Mouse (Mus musculus) mouse embryonic stem cell (cell line): Measurements from ENCODE around the gene Chit1.

ENCODE experiments used
- in situ Hi-C, 2 experiments: fragments of 300-500 bp; cut with MboI; formaldehyde crosslinking; loops; 1 replicate in 1 of 2; 3 replicates in 1 of 2; pipeline ENCODE4 v1.14.3; 2019 to 2020; ENCODE audit warnings: low sequenced_read_pairs in 2 of 2, low pct_unique_long_range_greater_than_20kb in 1 of 2, mixed read lengths in 1 of 2; ENCODE audit not compliant: unreplicated experiment in 1 of 2

Chit1 gene

DNA sequence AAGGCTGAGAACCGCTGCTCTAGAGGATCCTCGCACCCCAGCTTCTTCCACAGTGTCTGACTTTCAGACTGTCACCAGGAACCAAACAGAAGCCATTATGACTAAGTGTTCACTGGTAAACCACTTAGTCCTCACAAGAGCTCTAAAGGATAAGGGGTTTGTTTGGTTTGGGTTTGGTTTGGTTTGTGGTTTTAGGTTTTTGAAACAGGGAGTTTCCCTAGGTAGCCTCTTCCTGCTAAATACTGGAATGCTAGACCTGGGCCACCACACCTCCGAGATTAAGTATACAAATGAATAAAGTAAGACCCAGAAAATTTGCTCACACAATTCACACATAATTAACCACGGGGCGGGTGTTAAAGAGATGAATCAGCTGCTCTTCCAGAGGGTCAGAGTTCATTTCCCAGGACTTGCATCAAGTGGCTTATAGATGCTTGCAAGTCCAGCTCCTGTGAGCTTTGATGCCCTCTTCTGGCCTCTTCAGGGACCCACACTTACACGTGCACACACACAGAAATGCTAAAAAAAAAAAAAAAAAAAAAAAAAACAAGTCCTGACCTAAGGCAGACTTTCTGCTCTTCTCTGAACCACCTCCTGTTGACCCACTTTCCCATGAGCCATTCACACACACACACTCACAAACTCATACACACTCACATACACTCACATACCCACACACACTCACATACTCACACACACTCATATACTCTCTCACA is 51.6 kb downstream of the Chit1 start:
- in situ Hi-C loops, result no loop called here

DNA sequence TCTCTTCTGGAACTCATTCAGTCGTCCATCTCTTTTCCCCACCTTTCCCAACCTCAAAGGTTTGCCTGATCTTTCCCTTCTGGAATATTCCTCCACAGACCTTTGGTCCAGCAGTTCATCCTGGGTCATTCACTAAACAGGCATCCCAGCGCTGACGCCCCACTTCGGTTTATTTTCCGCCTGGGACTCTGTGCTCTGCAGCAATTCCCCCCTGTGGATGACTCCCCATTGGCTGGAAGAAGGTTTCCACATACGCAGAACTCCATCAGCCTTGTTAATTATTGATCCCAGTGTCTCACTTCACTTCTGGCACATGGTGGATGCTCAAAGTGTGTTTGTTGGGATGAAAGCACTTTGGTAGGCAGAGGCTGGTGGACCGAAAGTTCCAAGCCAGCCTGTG is 52.4 kb downstream of the Chit1 start:
- in situ Hi-C loops, result no loop called here

DNA sequence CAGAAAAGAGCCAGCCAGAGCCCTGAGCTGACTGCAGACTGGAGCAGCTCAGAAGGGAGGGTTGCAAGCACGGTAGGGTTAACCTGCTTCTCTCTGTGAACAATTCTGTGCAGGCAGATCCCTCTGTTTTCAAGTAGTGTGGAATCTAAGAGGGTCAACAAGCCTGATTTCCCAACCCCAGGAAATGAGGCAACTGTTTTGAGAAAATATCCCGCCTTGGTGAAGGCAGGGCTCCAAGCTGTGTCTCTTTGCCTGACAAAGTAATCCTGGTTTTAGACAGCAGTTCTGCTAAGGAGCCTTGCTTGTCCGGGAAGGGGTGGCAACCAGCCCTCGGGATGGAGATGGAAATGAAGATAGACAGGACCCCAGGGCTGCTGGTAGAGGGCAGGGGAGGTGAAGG is 53.4 kb downstream of the Chit1 start:
- in situ Hi-C loops, result no loop called here

DNA sequence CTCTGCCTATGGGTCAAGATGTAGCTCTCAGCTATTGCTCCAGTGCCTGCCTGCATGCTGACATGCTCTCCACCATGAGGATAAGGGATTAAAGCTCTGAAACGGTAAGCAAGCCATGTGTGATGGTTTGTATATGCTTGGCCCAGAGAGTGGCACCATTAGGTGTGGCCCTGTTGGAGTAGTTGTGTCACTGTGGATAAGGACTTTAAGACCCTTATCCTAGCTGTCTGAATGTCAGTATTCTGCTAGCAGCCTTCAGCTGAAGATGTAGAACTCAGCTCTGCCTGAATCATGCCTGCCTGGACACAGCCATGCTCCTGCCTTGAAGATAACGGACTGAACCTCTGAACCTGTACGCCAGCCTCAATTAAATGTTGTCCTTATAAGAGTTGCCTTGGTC is 55.5 kb downstream of the Chit1 start:
- in situ Hi-C loops, result no loop called here

DNA sequence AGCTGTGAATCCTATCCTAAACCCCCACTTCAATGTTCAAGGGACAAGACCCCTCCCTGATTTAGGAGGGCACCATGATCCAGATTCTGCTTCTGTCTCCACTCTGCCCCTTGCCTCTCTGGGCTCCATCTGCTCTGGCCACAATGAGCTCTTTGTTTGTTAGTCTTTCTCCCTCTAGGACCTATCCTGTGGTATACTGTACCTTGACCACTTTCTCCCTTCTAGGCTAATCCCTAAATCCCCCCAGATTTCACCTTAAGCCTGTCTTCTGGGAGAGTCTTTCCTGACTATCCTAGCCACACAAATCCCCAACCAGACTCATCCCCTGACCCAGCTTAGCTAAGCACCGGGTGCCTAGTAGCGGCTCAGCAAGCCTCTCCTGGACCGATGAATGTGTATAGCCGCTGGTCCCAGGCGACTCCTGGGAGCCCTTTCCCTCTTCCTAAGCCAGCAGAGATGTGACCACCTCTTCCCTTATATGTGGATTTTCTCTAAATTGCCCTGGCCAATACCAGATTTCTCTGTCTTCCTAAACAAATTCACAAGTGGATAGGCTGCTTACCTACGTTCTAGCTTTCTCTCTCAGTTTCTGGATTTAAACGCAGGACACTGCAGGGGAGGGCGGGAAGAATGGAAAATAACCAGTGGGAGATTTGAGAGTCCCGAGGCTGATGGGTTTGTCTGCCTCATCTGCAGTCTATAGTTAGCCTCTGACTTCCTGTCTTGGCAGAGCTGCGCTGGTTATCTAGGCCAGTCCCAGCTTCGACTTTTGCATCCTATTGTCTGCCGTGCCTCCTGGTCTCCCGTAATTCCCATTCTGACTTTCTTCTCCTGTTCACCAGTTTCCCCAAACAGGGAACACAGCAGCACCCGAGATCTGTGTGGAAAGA is 56.6 kb downstream of the Chit1 start:
- in situ Hi-C loops, result no loop called here

DNA sequence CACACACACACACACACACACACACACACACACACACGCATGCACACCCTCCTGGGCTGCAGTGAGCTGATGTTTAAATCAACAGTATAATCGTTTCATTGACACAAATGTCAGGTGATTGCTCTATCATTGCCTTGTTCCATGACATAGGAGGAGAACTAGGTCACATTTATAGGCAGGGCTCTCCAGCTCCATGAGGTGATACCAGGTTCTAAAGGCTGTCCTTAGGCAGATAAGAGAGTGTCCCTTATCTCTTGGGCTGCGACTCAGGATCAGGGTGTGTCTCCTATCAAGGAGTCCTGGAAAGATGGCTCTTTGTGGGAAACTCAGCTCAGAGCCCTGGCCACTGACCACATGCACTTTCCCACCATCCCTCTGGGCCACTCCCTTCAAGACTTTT is 57.5 kb downstream of the Chit1 start:
- in situ Hi-C loops, result no loop called here

DNA sequence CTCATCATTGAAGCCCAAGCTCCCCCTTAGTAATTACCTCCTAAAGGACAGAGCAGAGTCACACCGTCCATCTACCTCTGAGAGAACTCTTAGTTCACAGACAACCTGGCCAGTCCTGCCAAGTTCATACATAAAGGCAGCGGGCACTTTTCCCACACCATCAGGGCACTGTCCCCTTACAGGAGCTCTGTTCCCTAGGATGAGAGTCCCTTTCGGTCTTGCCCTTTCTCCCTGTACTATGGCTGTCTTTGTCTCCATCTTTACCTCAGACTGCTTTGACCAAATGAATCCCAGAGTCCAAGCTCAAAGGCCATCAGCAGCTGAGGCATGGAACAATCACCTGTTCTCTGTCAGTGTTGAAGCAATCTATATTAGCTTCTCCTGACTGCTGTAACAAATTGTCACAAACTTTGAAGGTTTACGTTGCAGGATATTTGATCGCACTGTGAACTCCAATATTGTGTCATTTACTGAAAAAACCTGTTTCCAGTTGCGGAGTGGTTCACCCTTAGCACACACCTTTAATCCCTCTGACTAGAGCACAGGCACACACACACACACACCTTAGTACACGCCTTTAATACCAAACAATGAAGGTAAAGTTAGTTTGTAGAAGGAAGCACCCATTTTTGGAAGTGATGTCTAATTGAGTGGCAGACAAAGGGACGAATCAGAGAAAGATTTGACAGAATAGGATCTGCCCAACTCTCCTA is 58.1 kb downstream of the Chit1 start:
- in situ Hi-C loops, result no loop called here

DNA sequence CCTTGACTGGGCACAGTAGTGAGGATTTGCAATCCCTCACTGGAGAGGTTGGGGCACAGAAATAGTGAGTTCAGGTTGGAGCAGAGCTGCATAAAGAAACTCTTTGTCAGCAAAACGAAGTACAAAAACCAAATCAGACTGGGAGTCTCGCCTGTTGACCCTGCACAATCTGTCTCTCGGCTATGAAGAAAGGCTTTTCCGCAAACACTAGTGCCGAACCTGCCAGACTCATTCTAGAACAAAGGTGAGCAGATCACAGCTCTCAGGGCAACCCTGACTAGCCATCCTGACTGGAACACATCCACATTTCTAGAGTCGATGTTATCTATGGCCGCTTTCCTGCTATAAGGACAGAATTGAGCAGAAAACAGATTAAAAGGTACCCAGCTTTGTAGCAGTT is 62.0 kb downstream of the Chit1 start:
- in situ Hi-C loops, result no loop called here

DNA sequence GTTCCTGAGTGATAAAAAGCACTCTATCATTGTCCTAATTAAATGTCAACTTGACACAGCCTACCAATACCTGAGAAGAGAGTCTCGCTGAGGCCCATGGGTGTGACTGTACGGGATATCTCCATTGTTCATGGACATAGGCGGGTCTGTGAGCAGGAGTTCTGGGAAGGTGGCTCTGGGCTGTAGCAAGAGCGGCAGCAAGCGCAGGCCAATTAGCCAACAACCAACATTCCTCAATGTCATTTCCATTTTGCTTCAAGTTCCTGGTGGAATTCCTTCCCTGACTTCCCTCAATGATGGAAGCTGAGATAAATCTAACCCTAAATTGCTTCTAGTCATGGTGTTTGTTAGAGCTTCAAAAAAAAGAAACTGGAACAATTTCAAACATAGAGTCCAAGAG is 66.9 kb downstream of the Chit1 start:
- in situ Hi-C loops, result no loop called here

DNA sequence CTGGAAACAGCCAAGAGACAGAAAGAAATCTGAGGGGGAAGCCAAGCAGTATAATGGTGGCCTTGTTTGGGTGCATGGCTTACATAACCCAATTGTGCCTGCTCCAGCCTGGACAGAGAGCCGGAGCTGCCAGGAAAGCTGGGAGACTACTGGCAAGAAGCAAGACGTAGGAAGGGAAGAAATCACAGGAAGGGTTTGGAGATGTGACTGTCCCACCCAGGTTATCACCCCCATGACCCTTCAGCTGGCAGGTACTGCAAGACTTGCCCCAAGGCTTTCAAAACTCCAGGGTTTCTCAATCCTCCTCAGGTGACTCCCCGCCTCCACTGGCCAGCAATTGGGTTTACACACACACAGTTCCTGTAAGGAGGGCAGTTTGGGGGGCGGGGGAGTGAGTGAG is 71.0 kb downstream of the Chit1 start, which contains the start of gene Chil1:
Gene Chil1, plus strand, starts transcription at position 152 of the 400 bp plus-strand sequence.
- in situ Hi-C loops, result no loop called here

DNA sequence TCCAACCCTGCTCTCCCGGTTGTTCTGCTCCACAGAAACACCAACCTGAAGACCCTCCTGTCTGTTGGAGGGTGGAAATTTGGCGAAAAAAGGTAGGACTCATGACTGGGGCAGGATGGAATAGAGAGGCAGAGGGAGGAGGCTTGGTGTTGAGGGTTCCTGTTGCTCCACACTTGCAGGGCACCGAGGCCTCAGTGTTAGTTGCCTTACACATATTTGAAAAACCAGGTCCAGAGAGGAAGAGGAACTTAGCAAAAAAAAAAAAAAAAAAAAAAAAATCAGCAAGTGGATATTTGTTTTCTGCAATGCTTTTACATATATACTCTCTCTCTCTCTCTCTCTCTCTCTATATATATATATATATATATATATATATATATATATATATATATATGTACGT is 73.0 kb downstream of the Chit1 start:
- in situ Hi-C loops, result no loop called here

DNA sequence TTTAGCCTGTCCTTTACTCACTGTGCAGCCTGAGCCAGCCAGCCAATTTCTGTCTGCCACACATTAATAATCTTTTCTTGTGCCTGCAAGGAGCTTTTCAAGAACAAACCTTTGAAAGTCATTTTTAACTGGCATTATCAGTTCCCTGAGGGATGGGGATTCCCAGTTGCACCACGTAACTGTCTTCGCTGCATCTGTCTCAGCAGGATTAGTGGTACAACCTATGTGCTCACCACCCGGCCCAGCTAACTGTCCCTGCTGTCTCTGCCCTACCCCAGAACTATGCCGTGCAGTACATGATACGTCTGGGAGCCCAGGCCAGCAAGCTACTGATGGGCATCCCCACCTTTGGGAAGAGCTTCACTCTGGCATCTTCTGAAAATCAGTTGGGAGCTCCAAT is 77.2 kb downstream of the Chit1 start:
- in situ Hi-C loops, result no loop called here

DNA sequence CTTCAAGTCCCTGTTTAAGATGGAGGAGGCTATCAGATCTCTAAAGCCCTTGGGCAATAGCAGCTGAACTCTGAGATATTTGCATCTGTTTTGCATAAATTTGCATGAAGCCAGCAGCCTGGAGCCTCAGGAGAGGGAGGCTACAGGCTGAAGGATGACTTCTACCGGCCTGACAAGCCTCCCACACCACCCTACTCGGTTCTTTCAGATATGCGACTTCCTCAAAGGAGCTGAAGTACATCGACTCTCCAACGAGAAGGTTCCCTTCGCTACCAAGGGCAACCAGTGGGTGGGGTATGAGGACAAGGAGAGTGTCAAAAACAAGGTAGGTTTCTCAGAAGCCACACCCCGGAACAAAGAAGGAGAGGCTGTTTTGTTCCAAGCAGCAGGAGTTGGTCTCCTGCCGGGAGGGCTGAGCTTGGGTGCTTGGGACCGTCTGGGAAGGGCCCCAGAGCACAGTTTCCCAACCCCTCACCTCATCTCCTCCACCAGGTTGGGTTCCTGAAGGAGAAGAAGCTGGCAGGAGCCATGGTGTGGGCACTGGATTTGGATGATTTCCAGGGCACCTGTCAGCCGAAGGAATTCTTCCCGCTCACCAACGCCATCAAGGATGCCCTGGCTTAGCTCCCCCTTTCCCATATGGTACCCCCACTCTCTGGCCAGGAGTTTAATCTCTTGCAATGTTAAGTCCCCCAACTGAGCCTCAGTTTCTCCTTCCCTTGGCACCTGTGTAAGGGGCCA is 78.1 kb downstream of the Chit1 start:
- in situ Hi-C loops, result no loop called here

DNA sequence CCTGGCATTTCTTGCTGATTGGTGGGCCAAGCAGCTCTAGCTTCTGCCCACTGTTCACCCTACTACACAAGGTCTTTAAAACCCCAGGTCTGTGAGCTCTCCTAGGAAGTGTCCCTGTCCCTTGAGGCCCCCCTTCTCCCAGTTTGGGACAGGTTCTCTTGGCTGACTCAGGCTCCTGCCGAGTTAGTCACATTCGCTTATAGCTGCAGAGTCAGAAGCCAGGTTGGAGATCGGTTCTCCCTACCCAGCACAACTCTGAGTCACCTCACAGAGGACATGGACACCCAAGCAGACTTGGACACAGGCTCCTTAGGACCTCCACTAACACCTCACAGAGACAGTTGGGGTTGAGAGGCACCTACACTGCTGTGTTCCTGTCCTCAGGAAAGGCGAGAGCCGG is 80.2 kb downstream of the Chit1 start:
- in situ Hi-C loops, result no loop called here

DNA sequence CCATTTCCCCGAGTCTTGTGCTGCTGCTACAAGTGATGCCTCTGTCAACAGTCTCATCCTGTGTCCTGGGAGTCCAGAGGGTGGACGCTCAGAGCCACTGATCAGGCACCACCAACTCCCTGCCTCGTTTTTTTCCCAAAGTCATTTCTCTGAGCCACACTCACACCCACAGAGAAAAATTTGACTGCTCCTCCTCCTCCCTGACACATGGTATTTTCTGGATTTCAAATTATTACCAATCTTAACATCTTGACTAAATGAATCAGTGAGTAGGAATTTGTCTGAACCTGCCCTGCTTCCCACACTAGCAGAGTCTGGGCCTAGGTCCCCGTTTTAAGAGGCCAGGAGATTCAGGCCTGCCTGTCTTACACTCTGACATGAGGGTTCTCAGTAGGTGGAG is 81.0 kb downstream of the Chit1 start:
- in situ Hi-C loops, result no loop called here

DNA sequence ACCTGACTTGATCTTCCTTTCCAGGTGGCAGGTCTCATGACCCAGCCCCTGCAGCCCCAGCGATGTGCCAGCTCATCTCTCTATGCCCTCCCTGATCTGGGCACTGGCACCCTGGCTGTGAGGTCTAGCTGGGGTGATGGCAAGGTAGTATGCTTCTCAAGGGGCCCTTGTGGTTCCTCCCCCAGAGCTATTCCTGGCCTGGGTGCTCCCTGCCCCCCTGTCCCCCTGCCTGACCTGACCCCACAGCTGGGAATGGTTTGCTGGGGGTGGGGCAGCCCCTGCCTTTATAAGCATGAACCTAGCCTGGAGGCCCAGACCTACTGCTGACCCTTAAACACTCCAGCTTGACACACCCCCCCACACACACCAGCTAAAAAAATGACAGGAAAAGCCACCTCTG is 82.1 kb downstream of the Chit1 start, which contains the start of gene Mybph:
Gene Mybph, plus strand, starts transcription at position 323 of the 400 bp plus-strand sequence.
- in situ Hi-C loops, result no loop called here

DNA sequence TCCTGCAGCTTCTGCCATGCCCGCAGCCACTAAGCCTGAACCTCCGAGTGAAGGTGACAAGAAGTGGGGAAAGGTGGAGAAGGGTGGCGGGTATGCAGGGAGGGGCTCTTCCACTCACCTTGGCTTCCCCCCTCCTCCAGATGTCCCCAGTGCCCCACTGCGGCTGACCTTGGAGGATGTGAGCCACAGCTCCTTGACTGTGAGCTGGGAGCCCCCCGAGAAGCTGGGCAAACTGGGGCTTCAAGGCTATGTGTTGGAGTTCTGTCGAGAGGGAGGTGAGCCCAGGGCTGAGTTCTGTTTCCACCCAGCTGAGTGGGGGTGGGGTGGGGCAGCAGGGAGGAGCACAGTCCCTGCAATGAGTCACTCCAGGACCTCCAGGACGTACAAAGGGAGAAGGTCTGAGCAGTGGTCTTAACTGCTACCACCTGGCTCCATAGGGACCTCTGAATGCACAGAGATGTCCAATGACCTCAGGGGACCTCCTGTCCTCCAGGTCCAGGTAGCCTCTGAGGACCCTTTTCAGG is 82.7 kb downstream of the Chit1 start:
- in situ Hi-C loops, result no loop called here

DNA sequence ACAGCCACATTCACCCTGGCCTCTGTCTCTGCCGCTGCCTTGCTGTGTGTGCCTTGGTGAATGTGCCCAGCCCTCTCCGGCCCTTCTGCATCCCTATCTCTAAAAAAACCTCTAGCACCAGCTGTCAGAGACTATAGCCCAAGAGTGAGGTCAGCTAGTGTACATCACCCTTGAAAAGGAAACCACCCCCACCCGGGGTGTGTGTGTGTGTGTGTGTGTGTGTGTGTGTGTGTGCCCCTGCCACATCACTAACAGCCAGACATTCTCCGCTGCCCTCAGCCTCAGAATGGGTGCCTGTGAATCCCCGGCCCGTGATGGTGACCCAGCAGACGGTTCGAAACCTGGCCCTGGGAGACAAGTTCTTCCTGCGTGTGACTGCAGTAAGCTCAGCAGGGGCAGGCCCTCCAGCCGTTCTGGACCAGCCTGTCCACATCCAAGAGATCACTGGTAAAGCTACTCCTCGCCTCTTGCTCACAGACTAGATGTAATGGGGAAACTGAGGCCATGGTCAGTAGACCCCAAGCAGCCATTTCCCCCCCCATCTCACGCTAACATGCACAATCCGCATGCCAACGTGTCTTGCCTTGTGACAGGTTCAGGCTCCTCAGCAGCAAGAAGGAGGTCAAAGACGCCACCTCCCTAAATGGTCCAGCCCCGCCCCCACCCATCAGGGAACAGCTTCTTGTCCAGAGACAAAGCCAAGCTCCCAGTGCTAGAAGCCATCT is 83.4 kb downstream of the Chit1 start:
- in situ Hi-C loops, result no loop called here
